Mouse (Mus musculus): ENCODE results near the gene Xpnpep1. TPM values are rescaled to one million over a fixed set of nuclear protein-coding genes. Genes with fewer than 3 reads are reported as not detected.

Gene Xpnpep1
- polyA plus RNA-seq, 1 experiment from 2014 or later, result 128 TPM

DNA sequence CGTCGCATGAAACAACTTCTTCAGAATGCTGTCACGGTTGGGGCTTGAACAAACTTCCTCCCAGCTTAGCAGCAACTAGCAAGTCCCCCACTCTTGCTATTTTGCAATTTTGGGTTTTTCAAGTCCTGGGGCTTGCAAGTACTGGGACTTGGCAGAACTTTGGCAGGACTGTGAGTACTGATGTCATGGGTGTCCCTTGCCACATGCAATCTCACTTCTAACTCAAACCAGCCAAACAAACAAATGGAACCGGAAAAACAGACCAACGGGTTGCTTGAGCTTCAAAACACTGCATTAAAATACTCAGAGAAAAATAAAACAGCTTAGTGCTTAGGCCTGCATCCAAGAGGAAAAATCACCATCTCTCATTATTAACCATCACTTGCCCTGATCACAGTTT is 7.2 kb upstream of the Xpnpep1 start:
- no peak overlapping the region for H3K9ac ChIP-seq
- H3K36me3 ChIP-seq, result no peaks in the 10 kb centered on the region
- no peak for ATAC-seq (replicated peaks; ENCODE audit: insufficient number of reproducible peaks, insufficient read depth, low FRiP score, low read depth)
- no peak overlapping the region for H3K27ac ChIP-seq
- H3K9me3 ChIP-seq (replicated peaks), result no peaks in the 10 kb centered on the region
- WGBS, result 68% methylated on average over 5 of the region's 5 CpGs
- no peak overlapping the region for H3K4me2 ChIP-seq
- no peak overlapping the region for H3K4me3 ChIP-seq
- no peaks in the 10 kb centered on the region for H3K27me3 ChIP-seq
- peaks cover 7% of the 10 kb centered on the region for H3K4me1 ChIP-seq (replicated peaks)

DNA sequence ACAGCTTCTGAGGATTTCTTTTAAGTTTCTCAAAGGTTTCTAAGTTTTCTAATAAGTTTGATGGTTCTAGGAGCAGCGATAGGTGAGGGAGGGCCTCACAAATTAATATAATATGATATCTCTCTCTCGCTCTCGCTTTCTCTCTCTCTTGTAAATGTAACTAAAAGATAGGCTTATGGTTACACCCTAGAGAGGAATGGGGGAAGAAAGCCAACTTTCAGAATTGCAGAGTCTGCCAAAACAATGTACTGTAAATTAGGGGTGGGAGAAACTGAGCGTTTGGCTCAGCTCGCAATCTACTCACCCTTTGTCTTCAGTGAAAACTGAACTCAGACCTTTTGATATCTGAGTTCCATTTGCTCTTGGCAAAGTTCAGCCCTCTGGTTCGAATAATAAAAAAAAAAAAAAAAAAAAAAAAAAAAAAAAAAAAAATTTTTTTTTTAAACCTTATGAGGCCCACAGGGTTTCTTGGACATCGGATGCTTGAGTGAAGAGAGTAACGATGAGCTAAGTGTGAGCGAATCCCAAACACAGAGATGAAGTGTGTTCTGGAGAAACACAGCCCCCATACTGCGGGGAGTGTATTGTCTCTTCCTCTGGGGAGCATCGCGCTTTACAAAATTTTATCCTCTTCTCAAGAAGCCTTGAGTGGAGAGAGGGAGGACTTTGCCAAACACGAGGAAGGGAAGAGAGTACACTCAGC is 3.6 kb upstream of the Xpnpep1 start:
- 70% methylated on average over 13 of the region's 13 CpGs for WGBS
- no peaks in the 10 kb centered on the region for H3K36me3 ChIP-seq
- H3K9ac ChIP-seq, result no peak overlapping the region
- ATAC-seq (replicated peaks; ENCODE audit: insufficient number of reproducible peaks, insufficient read depth, low FRiP score, low read depth), result no peak
- no peaks in the 10 kb centered on the region for H3K27me3 ChIP-seq
- H3K9me3 ChIP-seq (replicated peaks), result no peaks in the 10 kb centered on the region
- peaks cover 27% of the 10 kb centered on the region for H3K4me1 ChIP-seq (replicated peaks)
- no peak overlapping the region for H3K4me3 ChIP-seq
- H3K27ac ChIP-seq, result peak overlapping the region; percentile 5; the same call in 1 of the 2 replicates
- no peak overlapping the region for H3K4me2 ChIP-seq

DNA sequence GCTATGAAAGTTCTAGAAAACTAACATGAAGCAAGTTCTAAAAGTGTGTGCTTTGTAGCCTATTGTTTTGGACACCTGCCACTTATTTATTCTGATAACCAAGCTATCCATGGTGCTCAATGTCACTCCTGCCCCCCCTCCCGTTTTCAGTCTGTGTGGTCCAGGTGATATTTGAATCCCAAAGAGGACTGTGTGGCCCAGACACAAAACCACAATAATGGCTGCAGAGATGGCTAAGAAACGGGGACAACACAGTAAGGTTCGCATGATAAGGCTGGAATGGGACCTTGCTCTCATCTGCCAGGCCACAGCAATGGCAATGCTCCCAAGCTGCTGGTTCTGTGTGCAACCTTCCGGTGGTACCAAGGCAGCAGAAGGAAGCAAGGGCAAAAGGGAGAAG is 1.6 kb upstream of the Xpnpep1 start:
- H3K4me1 ChIP-seq (replicated peaks), result peaks cover 39% of the 10 kb centered on the region
- no peak overlapping the region for H3K4me2 ChIP-seq
- H3K9ac ChIP-seq, result no peak overlapping the region
- no peaks in the 10 kb centered on the region for H3K27me3 ChIP-seq
- no peak for ATAC-seq (replicated peaks; ENCODE audit: insufficient number of reproducible peaks, insufficient read depth, low FRiP score, low read depth)
- H3K27ac ChIP-seq, result 0 out of 2 replicates have a peak overlapping the region, but pooled peaks have one; percentile 12
- H3K4me3 ChIP-seq, result no peak overlapping the region
- no peaks in the 10 kb centered on the region for H3K9me3 ChIP-seq (replicated peaks)
- no peaks in the 10 kb centered on the region for H3K36me3 ChIP-seq
- 65% methylated on average over 4 of the region's 4 CpGs for WGBS

DNA sequence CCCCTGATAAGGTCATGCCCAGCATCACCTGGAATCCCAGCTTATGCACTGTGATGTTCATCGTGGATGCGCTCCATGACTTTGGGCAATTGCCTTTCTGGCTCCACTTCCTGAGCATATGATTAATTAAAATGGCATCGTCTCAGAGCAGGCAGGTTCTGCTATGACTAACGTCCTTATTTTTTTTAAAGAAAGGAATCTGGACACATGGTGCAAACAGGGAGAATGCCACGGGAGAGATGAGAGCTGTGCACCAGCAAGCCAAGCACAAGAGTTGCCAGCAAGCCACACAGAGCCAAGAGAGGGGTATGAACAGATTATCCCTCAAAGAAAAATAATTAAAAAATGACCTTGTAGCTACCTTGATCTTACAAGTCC is 1.1 kb upstream of the Xpnpep1 start:
- Histone ChIP-seq H3K4me2 (no peak overlapping the region), H3K4me1 (replicated peaks) (peaks cover 39% of the 10 kb centered on the region), H3K9me3 (replicated peaks) (no peaks in the 10 kb centered on the region), H3K27me3 (no peaks in the 10 kb centered on the region), H3K4me3 (no peak overlapping the region), H3K27ac (0 out of 2 replicates have a peak overlapping the region, but pooled peaks have one; percentile 13), H3K36me3 (no peaks in the 10 kb centered on the region), H3K9ac (no peak overlapping the region)
- WGBS, result 51% methylated on average over 5 of the region's 5 CpGs
- no peak for ATAC-seq (replicated peaks; ENCODE audit: insufficient number of reproducible peaks, insufficient read depth, low FRiP score, low read depth)

DNA sequence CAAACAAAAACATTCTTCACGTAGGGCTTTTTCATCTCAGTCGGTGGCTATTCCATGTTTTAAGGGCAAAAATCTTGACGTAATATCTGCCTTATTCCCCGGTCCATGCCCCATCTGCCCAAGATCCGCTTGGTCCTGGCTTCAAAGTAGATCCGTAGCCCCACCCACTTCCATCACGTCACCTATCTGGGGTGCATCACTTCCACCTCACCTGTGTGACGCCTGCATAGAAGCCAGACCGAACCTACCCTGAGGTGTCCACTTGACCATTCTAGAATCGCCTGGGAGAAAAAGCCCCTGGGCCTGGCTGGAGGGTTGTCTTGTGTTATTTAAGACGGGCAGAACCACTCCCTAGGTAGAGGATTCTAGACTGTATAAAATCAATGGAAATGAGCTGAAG is 924 bp downstream of the Xpnpep1 start:
- peaks cover 37% of the 10 kb centered on the region for H3K4me1 ChIP-seq (replicated peaks)
- 30% methylated on average over 11 of the region's 11 CpGs for WGBS
- no peaks in the 10 kb centered on the region for H3K27me3 ChIP-seq
- peak overlapping the region; percentile 80 for H3K4me2 ChIP-seq
- H3K9ac ChIP-seq, result peak overlapping the region; percentile 43; the same call in 1 of the 2 replicates
- no peaks in the 10 kb centered on the region for H3K9me3 ChIP-seq (replicated peaks)
- no peak for ATAC-seq (replicated peaks; ENCODE audit: insufficient number of reproducible peaks, insufficient read depth, low FRiP score, low read depth)
- peak overlapping the region; percentile 90 for H3K27ac ChIP-seq
- H3K36me3 ChIP-seq, result no peaks in the 10 kb centered on the region
- peak overlapping the region; percentile 93 for H3K4me3 ChIP-seq

- H3K4me1 ChIP-seq (replicated peaks), result peaks cover 34% of the 10 kb centered on the region
- peak overlapping the region; percentile 98 for H3K9ac ChIP-seq
- H3K9me3 ChIP-seq (replicated peaks), result no peaks in the 10 kb centered on the region
- H3K4me3 ChIP-seq, result peak overlapping the region; percentile 93
- under 1% methylated on average over 39 of the region's 39 CpGs for WGBS
- H3K36me3 ChIP-seq, result no peaks in the 10 kb centered on the region
- peak overlapping the region; percentile 80 for H3K4me2 ChIP-seq
- H3K27ac ChIP-seq, result peak overlapping the region; percentile 90
- peak; percentile 98 for ATAC-seq (replicated peaks; ENCODE audit: insufficient number of reproducible peaks, insufficient read depth, low FRiP score, low read depth)
- no peaks in the 10 kb centered on the region for H3K27me3 ChIP-seq
These were observed 1.5 kb downstream of the Xpnpep1 start for GRCm38 (mm10) chr19:53038435-53038938.

DNA sequence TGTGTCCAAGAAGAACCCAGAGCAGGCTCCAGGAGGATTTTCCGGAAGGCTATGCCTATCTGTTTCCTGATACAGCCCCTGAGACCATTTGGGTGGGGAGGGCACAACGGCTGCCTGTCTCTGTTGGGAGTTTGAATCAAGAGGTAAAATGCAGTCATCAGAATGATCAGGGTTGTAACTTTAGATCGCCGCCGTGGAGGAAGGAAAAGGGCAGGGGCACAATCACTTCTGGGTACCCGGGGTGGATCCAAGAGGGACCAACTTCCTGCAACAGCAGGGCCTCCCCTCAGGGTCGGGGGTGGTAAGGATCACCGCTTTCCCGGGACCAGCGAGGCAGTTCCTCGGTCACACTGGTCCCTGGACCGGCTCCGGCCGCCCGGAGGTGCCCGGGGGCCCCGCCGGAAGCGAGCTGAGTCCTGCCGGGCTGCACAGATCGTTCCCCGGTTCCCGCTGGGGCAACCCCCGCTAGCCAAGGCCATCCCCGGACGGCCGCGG is 2.0 kb downstream of the Xpnpep1 start:
- 0% methylated on average over 28 of the region's 28 CpGs for WGBS
- peak overlapping the region; percentile 93 for H3K4me3 ChIP-seq

GRCm38 (mm10) chr19:53033159-53033943 is 6.7 kb downstream of the Xpnpep1 start:
- Histone ChIP-seq H3K27ac (no peak overlapping the region), H3K4me2 (no peak overlapping the region), H3K36me3 (peaks cover 11% of the 10 kb centered on the region; the same call in 1 of the 2 replicates), H3K4me3 (no peak overlapping the region), H3K9me3 (replicated peaks) (no peaks in the 10 kb centered on the region), H3K9ac (no peak overlapping the region), H3K27me3 (no peaks in the 10 kb centered on the region), H3K4me1 (replicated peaks) (peaks cover 31% of the 10 kb centered on the region)
- 80% methylated on average over 10 of the region's 10 CpGs for WGBS
- ATAC-seq (replicated peaks; ENCODE audit: insufficient number of reproducible peaks, insufficient read depth, low FRiP score, low read depth), result no peak

More for the DNA sequence above, 2.0 kb downstream of the Xpnpep1 start:
- Histone ChIP-seq H3K27me3 (no peaks in the 10 kb centered on the region), H3K36me3 (no peaks in the 10 kb centered on the region), H3K4me1 (replicated peaks) (peaks cover 39% of the 10 kb centered on the region), H3K27ac (peak overlapping the region; percentile 90), H3K9ac (peak overlapping the region; percentile 98), H3K9me3 (replicated peaks) (no peaks in the 10 kb centered on the region), H3K4me2 (peak overlapping the region; percentile 80)
- no peak for ATAC-seq (replicated peaks; ENCODE audit: insufficient number of reproducible peaks, insufficient read depth, low FRiP score, low read depth)

DNA sequence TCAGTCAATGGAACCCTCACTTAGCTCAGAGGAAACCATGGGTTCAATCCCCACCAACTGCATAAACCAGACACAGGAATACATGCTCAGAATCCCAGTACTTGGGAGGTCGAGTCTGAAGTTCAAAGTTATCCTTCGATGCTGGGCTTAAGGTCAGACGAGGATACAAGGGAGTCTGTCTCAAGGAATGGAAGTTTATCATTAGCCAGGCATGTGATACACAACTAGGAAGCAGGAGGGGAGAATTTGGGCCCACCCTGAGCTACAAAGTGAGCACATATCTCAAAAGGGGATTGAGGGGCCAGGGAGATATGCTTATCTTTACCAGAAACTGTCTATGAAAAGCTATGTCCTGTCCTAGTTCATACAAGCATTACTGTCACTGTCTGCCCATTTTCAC is 7.4 kb downstream of the Xpnpep1 start:
- Histone ChIP-seq H3K27ac (peak overlapping the region; percentile 29), H3K27me3 (no peaks in the 10 kb centered on the region), H3K36me3 (peaks cover 13% of the 10 kb centered on the region; the same call in 1 of the 2 replicates), H3K4me2 (no peak overlapping the region), H3K9me3 (replicated peaks) (no peaks in the 10 kb centered on the region), H3K9ac (no peak overlapping the region), H3K4me3 (no peak overlapping the region), H3K4me1 (replicated peaks) (peaks cover 29% of the 10 kb centered on the region)
- WGBS, result 38% methylated on average over 3 of the region's 3 CpGs
- no peak for ATAC-seq (replicated peaks; ENCODE audit: insufficient number of reproducible peaks, insufficient read depth, low FRiP score, low read depth)

- Histone ChIP-seq H3K36me3 (peaks cover 20% of the 10 kb centered on the region; the same call in 1 of the 2 replicates), H3K27ac (peak overlapping the region; percentile 29), H3K27me3 (no peaks in the 10 kb centered on the region), H3K4me3 (no peak overlapping the region), H3K9me3 (replicated peaks) (no peaks in the 10 kb centered on the region), H3K9ac (no peak overlapping the region), H3K4me2 (0 out of 2 replicates have a peak overlapping the region, but pooled peaks have one; percentile 13), H3K4me1 (replicated peaks) (peaks cover 22% of the 10 kb centered on the region)
- 30% methylated on average over 8 of the region's 8 CpGs for WGBS
- ATAC-seq (replicated peaks; ENCODE audit: insufficient number of reproducible peaks, insufficient read depth, low FRiP score, low read depth), result peak; percentile 76
These were observed 8.1 kb downstream of the Xpnpep1 start for GRCm38 (mm10) chr19:53031957-53032371.

GRCm38 (mm10) chr19:53030279-53030678 is 9.7 kb downstream of the Xpnpep1 start:
- Histone ChIP-seq H3K4me3 (no peak overlapping the region), H3K9ac (no peak overlapping the region), H3K9me3 (replicated peaks) (no peaks in the 10 kb centered on the region), H3K27ac (no peak overlapping the region), H3K4me2 (no peak overlapping the region), H3K36me3 (peaks cover 33% of the 10 kb centered on the region), H3K27me3 (no peaks in the 10 kb centered on the region), H3K4me1 (replicated peaks) (peaks cover 19% of the 10 kb centered on the region)
- no peak for ATAC-seq (replicated peaks; ENCODE audit: insufficient number of reproducible peaks, insufficient read depth, low FRiP score, low read depth)
- WGBS, result 90% methylated on average over 6 of the region's 6 CpGs

All from heart, embryonic 15.5 days (tissue).